Mouse (Mus musculus) lung, adult 2 months (tissue): Measurements from ENCODE around the gene Fut1.

ENCODE experiments used
- CTCF ChIP-seq: fragments of 200-500 bp; IDR thresholded peaks from 2 replicates; pipeline ENCODE4 v1.5.1; 2011; ENCODE audit warnings: mild to moderate bottlenecking, low read length, control low read depth; ENCODE audit not compliant: insufficient read depth
- POLR2A ChIP-seq: fragments of 200-500 bp; IDR thresholded peaks from 2 replicates; pipeline ENCODE4 v1.6.1; 2011; ENCODE audit warnings: low read depth, mild to moderate bottlenecking, control low read depth, low read length, borderline replicate concordance; ENCODE audit errors: extremely low read depth

DNA sequence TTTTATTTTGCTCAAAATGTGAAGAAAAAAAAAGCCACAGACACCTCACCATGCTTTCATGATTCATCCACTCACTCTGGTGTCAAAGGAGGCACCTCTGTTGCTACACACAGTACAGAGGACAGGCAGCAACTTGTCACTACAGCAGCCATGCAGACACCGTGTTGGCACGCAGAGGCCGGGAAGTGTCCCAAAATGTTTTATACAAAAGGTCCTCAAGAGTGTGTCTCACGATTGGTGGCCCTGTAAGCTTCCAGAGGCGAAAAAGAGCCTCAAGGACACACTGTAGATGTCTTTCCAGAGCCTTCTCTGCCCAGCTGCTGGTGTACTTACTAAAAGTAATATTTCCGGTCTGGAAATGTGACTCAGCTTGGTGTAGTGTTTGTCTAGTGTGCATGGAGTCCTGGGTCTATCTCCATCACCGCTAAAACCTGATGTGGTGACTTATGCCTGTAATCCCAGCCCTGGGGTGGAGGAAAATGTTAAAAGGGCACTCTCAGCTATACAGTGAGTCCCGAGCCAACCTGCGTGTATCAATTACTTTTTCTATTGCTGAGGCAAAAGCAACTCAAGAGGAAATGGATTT, 11.3 kb upstream of the Fut1 start:
- TF ChIP-seq POLR2A (no peak), CTCF (no peak)
